Mouse (Mus musculus): Measurements from ENCODE around the gene Cts3.
"Not testable (repeated sequence)": the region's sequence is repeated elsewhere in the genome, so short reads cannot be mapped to it uniquely, and the experiment has no call there.

The Cts3 gene

GRCm38 (mm10) chr13:61570027-61570426, at the start of gene Cts3:
TSS of gene Cts3 (minus strand) at chr13:61570127.
- DNase-seq (ENCODE audit: low spot score), result no peak

GRCm38 (mm10) chr13:61568074-61568473, 1.9 kb downstream of the Cts3 start, which contains the start of gene Gm49352:
TSS of gene Gm49352 (minus strand) at chr13:61568174.
- DNase-seq (ENCODE audit: low spot score), result not testable (repeated sequence)

GRCm38 (mm10) chr13:61541631-61542030, 28.3 kb downstream of the Cts3 start, which contains the start of gene Ctsm:
TSS of gene Ctsm (minus strand) at chr13:61541839.
- DNase-seq (ENCODE audit: low spot score), result no peak

Data from MN1 (cell line).